20 mouse cellular contexts compared by ENCODE assay signal in the genomic region with DNA sequence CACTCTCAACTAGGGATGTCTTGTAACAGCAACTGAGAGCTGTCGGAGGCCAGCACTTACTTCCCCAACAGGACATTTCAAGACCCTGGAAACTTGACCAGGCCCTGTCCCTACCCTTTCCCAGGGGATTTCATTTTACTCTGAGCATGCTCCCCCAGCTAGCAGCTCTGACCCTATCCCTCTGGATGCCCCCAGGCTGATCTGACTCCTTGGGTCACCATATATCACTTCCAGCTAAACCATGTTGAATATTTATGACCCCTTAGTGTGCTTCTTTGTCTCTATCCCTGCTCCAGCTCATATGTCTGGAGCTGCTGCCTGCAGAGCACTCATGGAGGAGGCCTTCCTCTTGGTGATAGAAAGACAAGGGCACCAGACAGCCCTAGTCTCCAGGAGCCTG. TPM values are rescaled to one million over a fixed set of nuclear protein-coding genes. Genes with fewer than 3 reads are reported as not detected.
A peak's percentile ranks its signal among the peaks of the same experiment; 100 is the strongest.
DNase-seq lines count a peak whose midpoint lies in the region; ATAC-seq lines count a peak whose summit lies in the region.
"Had no signal": no experiment of that assay in that cellular context is flagged by ENCODE, and none has a peak within 500 bp of the region (broad histone marks: within the 10 kb centered on the region; RNA-seq: fewer than 3 reads in every experiment).

No protein-coding gene starts in this region.

- H3K9me3 ChIP-seq in hindbrain, embryonic 12.5 days (replicated peaks) = no peaks in the 10 kb centered on the region
- no peaks in the 10 kb centered on the region for H3K9me3 ChIP-seq in hindbrain, embryonic 14.5 days (ENCODE audit: control insufficient read depth, low read length)
- H3K9me3 ChIP-seq in neural tube, embryonic 11.5 days (ENCODE audit: control insufficient read depth, low read length) = no peaks in the 10 kb centered on the region
- no peaks in the 10 kb centered on the region for H3K9me3 ChIP-seq in neural tube, embryonic 15.5 days (replicated peaks)
- no peaks in the 10 kb centered on the region for H3K9me3 ChIP-seq in neural tube, embryonic 13.5 days
- H3K9me3 ChIP-seq: embryonic facial prominence, embryonic 10.5 days; forebrain, embryonic 13.5 days; heart, embryonic 15.5 days had no signal

- H3K9ac ChIP-seq in hindbrain, embryonic 12.5 days = no peak overlapping the region
- H3K9ac ChIP-seq in hindbrain, embryonic 14.5 days = no peak overlapping the region
- H3K9ac ChIP-seq in neural tube, embryonic 11.5 days (ENCODE audit: low read length) = no peak overlapping the region
- no peak overlapping the region for H3K9ac ChIP-seq in neural tube, embryonic 15.5 days (replicated peaks)
- H3K9ac ChIP-seq in neural tube, embryonic 13.5 days = no peak overlapping the region
- H3K9ac ChIP-seq: forebrain, embryonic 13.5 days; forebrain, postnatal 0 days; heart, embryonic 15.5 days had no signal

- no peak overlapping the region for H3K4me3 ChIP-seq in hindbrain, embryonic 12.5 days
- no peak overlapping the region for H3K4me3 ChIP-seq in hindbrain, embryonic 14.5 days (replicated peaks; ENCODE audit: low read length)
- no peak overlapping the region for H3K4me3 ChIP-seq in neural tube, embryonic 11.5 days (ENCODE audit: low read depth, low read length)
- no peak overlapping the region for H3K4me3 ChIP-seq in neural tube, embryonic 15.5 days (replicated peaks)
- H3K4me3 ChIP-seq in neural tube, embryonic 13.5 days = no peak overlapping the region
- H3K4me3 ChIP-seq: embryonic facial prominence, embryonic 10.5 days; forebrain, embryonic 13.5 days; heart, adult 2 months; heart, embryonic 15.5 days had no signal

- no peaks in the 10 kb centered on the region for H3K4me1 ChIP-seq in hindbrain, embryonic 12.5 days
- H3K4me1 ChIP-seq in hindbrain, embryonic 14.5 days (replicated peaks; ENCODE audit: control insufficient read depth, insufficient read depth, low read length) = no peaks in the 10 kb centered on the region
- H3K4me1 ChIP-seq in neural tube, embryonic 11.5 days (ENCODE audit: control insufficient read depth, insufficient read depth, low read length) = no peaks in the 10 kb centered on the region
- H3K4me1 ChIP-seq in neural tube, embryonic 15.5 days = no peaks in the 10 kb centered on the region
- H3K4me1 ChIP-seq in neural tube, embryonic 13.5 days (replicated peaks) = no peaks in the 10 kb centered on the region
- H3K4me1 ChIP-seq: embryonic facial prominence, embryonic 10.5 days; forebrain, embryonic 13.5 days; heart, embryonic 15.5 days had no signal

- no peak overlapping the region; the same call in 1 of the 2 replicates for H3K27ac ChIP-seq in hindbrain, embryonic 12.5 days
- no peak overlapping the region for H3K27ac ChIP-seq in hindbrain, embryonic 14.5 days
- H3K27ac ChIP-seq in neural tube, embryonic 11.5 days (ENCODE audit: low read depth, low read length) = no peak overlapping the region
- H3K27ac ChIP-seq in neural tube, embryonic 15.5 days (replicated peaks) = no peak overlapping the region
- no peak overlapping the region for H3K27ac ChIP-seq in neural tube, embryonic 13.5 days (replicated peaks)
- H3K27ac ChIP-seq: embryonic facial prominence, embryonic 10.5 days; forebrain, embryonic 13.5 days; heart, adult 2 months; heart, embryonic 15.5 days; hindbrain, postnatal 0 days had no signal

- H3K36me3 ChIP-seq in hindbrain, embryonic 12.5 days = peaks cover 4% of the 10 kb centered on the region; the same call in 1 of the 2 replicates
- H3K36me3 ChIP-seq in hindbrain, embryonic 14.5 days (replicated peaks; ENCODE audit: control insufficient read depth, insufficient read depth) = peaks cover 5% of the 10 kb centered on the region
- no peaks in the 10 kb centered on the region for H3K36me3 ChIP-seq in neural tube, embryonic 11.5 days (ENCODE audit: control insufficient read depth, insufficient read depth, low read length)
- H3K36me3 ChIP-seq in neural tube, embryonic 15.5 days = 0 out of 2 replicates have a peak, but pooled peaks cover 4% of the 10 kb centered on the region
- H3K36me3 ChIP-seq in neural tube, embryonic 13.5 days = peaks cover 7% of the 10 kb centered on the region

- peak; percentile 30; the same call in 1 of the 2 replicates for ATAC-seq in hindbrain, embryonic 12.5 days (ENCODE audit: low FRiP score)
- ATAC-seq in hindbrain, embryonic 14.5 days (ENCODE audit: low FRiP score) = no peak
- ATAC-seq in neural tube, embryonic 11.5 days (ENCODE audit: insufficient read depth, low FRiP score, low TSS enrichment) = peak; percentile 78; the same call in 1 of the 2 replicates
- ATAC-seq in neural tube, embryonic 15.5 days (ENCODE audit: low FRiP score) = no peak
- ATAC-seq in neural tube, embryonic 13.5 days (ENCODE audit: low read depth) = peak; percentile 63; the same call in 1 of the 2 replicates
- ATAC-seq: forebrain, embryonic 13.5 days; forebrain, postnatal 0 days; hindbrain, postnatal 0 days had no signal

- no peak overlapping the region for H3K4me2 ChIP-seq in hindbrain, embryonic 12.5 days (replicated peaks)
- no peak overlapping the region for H3K4me2 ChIP-seq in hindbrain, embryonic 14.5 days (replicated peaks)
- H3K4me2 ChIP-seq in neural tube, embryonic 11.5 days (ENCODE audit: low read depth) = no peak overlapping the region
- H3K4me2 ChIP-seq in neural tube, embryonic 15.5 days = no peak overlapping the region
- H3K4me2 ChIP-seq in neural tube, embryonic 13.5 days = no peak overlapping the region
- H3K4me2 ChIP-seq: forebrain, embryonic 13.5 days; heart, embryonic 11.5 days; heart, embryonic 15.5 days had no signal

- 63% methylated on average over 1 of the region's 1 CpGs for WGBS in hindbrain, embryonic 12.5 days
- WGBS in hindbrain, embryonic 14.5 days = 65% methylated on average over 1 of the region's 1 CpGs
- 63% methylated on average over 1 of the region's 1 CpGs for WGBS in neural tube, embryonic 11.5 days
- WGBS in neural tube, embryonic 15.5 days = 68% methylated on average over 1 of the region's 1 CpGs
- WGBS in neural tube, embryonic 13.5 days = 50% methylated on average over 1 of the region's 1 CpGs

- no peak for DNase-seq in hindbrain, embryonic 14.5 days (ENCODE audit: low spot score)
- DNase-seq in neural tube, embryonic 11.5 days (ENCODE audit: low spot score) = no peak
- no peak for DNase-seq in retina, postnatal 1 day
- DNase-seq: adrenal gland, adult 2 months; adrenal gland, postnatal 25 days; cerebellum, adult 18-20 months; cerebellum, adult 9-11 months; cerebellum, postnatal 36 days; forebrain, postnatal 0 days; gastrocnemius, postnatal 14 days; heart, adult 2 months; heart, postnatal 14 days had no signal

- peaks cover 6% of the 10 kb centered on the region; the same call in 1 of the 2 replicates for H3K27me3 ChIP-seq in hindbrain, embryonic 12.5 days
- no peaks in the 10 kb centered on the region for H3K27me3 ChIP-seq in hindbrain, embryonic 14.5 days (ENCODE audit: control insufficient read depth, insufficient read depth, low read length)
- H3K27me3 ChIP-seq in neural tube, embryonic 11.5 days (ENCODE audit: control insufficient read depth, insufficient read depth, low read length) = no peaks in the 10 kb centered on the region
- H3K27me3 ChIP-seq in neural tube, embryonic 15.5 days (replicated peaks) = no peaks in the 10 kb centered on the region
- H3K27me3 ChIP-seq in neural tube, embryonic 13.5 days = no peaks in the 10 kb centered on the region
- H3K27me3 ChIP-seq: forebrain, embryonic 13.5 days; heart, embryonic 15.5 days had no signal

RNA-seq across cellular contexts. Expression of a gene that starts 53.6 kb away (rescaled TPM):
- polyA plus RNA-seq in hindbrain, embryonic 12.5 days (2016; fragmentation: Nextera tagmentation; extraction: Ambion mirVana) = 14.8 and 16.4 TPM in 2 replicates
- 9.8 and 12.1 TPM in 2 replicates for polyA plus RNA-seq in hindbrain, embryonic 14.5 days (2014; fragmentation: Nextera tagmentation; extraction: Ambion mirVana)
- 4.8 and 5.1 TPM in 2 replicates for polyA plus RNA-seq in neural tube, embryonic 11.5 days (2014; fragmentation: Nextera tagmentation; extraction: Ambion mirVana)
- 5.5 and 5.6 TPM in 2 replicates for polyA plus RNA-seq in neural tube, embryonic 15.5 days (2015; fragmentation: Nextera tagmentation; extraction: Ambion mirVana)
- polyA plus RNA-seq in neural tube, embryonic 13.5 days (2015; fragmentation: Nextera tagmentation; extraction: Ambion mirVana) = 5.2 and 6.9 TPM in 2 replicates

Comparison
In these comparisons a context has a peak if more than half of its experiments do, and no peak if none do; other contexts are left out.
1. ATAC-seq: peak in hindbrain, embryonic 12.5 days (single experiment), neural tube, embryonic 11.5 days (single experiment) and neural tube, embryonic 13.5 days (single experiment); none in hindbrain, embryonic 14.5 days (single experiment) and neural tube, embryonic 15.5 days (single experiment).